Mouse (Mus musculus): Measurements from ENCODE around the gene Usp29.
"Not testable (repeated sequence)": the region's sequence is repeated elsewhere in the genome, so short reads cannot be mapped to it uniquely, and the experiment has no call there.

Usp29 gene

GRCm38 (mm10) chr7:6925926-6926730, 195.8 kb downstream of the Usp29 start:
- no peak for DNase-seq (ENCODE audit: low read depth)

- DNase-seq (ENCODE audit: low read depth), result no peak
These were observed 196.3 kb downstream of the Usp29 start for GRCm38 (mm10) chr7:6926731-6926995.

GRCm38 (mm10) chr7:6929286-6929685, 198.9 kb downstream of the Usp29 start:
- no peak for DNase-seq (ENCODE audit: low read depth)

- DNase-seq (ENCODE audit: low read depth), result no peak
These were observed 204.4 kb downstream of the Usp29 start for GRCm38 (mm10) chr7:6934741-6935140.

- peak; percentile 62 for DNase-seq (ENCODE audit: low read depth)
These were observed 206.7 kb downstream of the Usp29 start for GRCm38 (mm10) chr7:6937040-6937439.

GRCm38 (mm10) chr7:6940761-6941231, 210.4 kb downstream of the Usp29 start:
- DNase-seq (ENCODE audit: low read depth), result peak; percentile 9

GRCm38 (mm10) chr7:6948061-6948460, 217.7 kb downstream of the Usp29 start:
- DNase-seq (ENCODE audit: low read depth), result not testable (repeated sequence)

GRCm38 (mm10) chr7:6956576-6956975, 226.2 kb downstream of the Usp29 start:
- no peak for DNase-seq (ENCODE audit: low read depth)

GRCm38 (mm10) chr7:6958574-6958973, 228.2 kb downstream of the Usp29 start:
- DNase-seq (ENCODE audit: low read depth), result no peak

- no peak for DNase-seq (ENCODE audit: low read depth)
These were observed 243.2 kb downstream of the Usp29 start for GRCm38 (mm10) chr7:6973566-6973965.

GRCm38 (mm10) chr7:6976890-6977289, 246.5 kb downstream of the Usp29 start:
- no peak for DNase-seq (ENCODE audit: low read depth)

- not testable (repeated sequence) for DNase-seq (ENCODE audit: low read depth)
These were observed 264.9 kb downstream of the Usp29 start, which contains the start of gene Aurkc for GRCm38 (mm10) chr7:6995251-6995650. Gene Aurkc, plus strand, starts transcription at chr7:6995300.

GRCm38 (mm10) chr7:6998914-6999313, 268.5 kb downstream of the Usp29 start:
- DNase-seq (ENCODE audit: low read depth), result not testable (repeated sequence)

- DNase-seq (ENCODE audit: low read depth), result not testable (repeated sequence)
These were observed 275.1 kb downstream of the Usp29 start for GRCm38 (mm10) chr7:7005441-7005840.

Data from c-Kit-positive CD71-negative TER-119-negative erythroid progenitor cells, embryonic 14.5 days (primary cell).